Mouse (Mus musculus) T-cell, adult 66 days (primary cell): ENCODE measurements around the gene Zfp273. TPM values are rescaled to one million over a fixed set of nuclear protein-coding genes. Genes with fewer than 3 reads are reported as not detected.

Source experiments
- total RNA-seq, 2 experiments: library from RNA; stranded (reverse); gene quantifications; 3 replicates in 1 of 2; 4 replicates in 1 of 2; pipeline ENCODE4 v1.2.4; 2023

Gene Zfp273
- 1 to 10 TPM; 4.3 to 5.5 TPM for total RNA-seq

DNA sequence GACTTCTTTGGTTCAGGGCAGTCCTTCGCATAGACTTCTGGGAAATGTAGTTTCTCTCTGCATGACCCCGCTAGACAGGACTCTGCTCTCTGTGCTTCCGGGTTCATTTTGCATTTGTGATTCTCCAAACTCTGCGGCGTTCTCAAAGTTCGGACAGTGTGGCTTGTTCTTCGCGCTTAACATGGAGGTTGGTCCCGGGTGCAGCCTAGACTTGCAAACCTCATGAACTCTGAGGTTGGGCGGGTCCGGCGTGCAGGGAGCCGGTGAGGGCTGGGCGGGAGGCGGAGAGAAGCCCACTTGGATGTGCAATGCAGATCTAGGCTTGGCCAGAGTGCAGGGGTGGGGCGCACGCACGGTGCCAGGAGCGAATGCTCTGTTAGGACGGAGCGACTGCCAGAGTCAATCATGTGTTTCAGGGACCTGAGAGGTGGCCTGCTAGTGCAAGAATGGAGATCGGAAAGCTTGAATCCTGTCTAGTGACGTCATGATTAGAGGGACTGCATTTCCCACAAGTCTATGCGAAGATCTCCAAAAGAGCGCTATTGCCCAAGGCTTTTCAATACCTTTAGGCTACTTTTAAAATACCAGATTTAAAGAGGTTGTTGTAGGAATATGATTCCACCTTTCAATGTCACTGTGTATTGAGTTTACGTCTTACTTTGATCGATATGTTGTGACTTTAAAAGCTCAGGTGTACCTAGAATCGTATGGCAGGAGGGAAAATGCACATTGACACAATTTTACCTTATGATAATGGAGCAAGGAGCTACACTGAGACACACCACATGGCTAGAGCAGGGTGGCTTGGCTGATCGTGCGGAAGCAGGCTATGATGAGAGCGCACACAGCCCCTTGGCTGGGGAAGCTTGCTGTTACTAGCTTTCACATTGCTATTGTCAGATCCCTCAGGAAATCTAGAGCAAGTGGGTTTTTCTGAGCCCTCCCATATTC, at the start of gene Zfp273:
Gene Zfp273 (plus strand): TSS at position 31 of the 951 bp plus-strand sequence.

GRCm38 (mm10) chr13:67779265-67780221, 34.0 kb upstream of the Zfp273 start, which contains the start of gene Zfp493:
Gene Zfp493, plus strand, starts transcription at chr13:67779693.

GRCm38 (mm10) chr13:67830911-67831336, 17.4 kb downstream of the Zfp273 start, which contains the start of gene Gm10037:
Gene Gm10037, plus strand, starts transcription at chr13:67831106.

DNA sequence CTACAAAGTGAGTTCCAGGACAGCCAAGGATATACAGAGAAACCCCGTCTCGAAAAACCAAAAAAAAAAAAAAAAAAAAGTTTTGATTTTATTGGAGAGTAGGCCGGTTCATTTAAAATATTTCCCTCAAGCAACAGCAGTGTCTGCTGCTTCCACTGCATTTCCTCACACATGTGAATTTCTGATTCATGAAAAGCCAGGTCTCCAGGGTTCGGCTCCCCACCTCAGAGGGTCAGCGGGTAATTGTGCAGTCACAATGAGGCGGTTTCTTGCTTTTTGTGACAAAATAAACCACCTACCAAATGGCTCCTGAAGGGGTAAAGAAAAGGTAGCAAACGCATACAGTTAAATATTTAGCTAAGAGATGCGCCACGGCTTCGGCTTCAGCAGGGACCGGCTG, 49.5 kb downstream of the Zfp273 start, which contains the start of gene BC048507:
Gene BC048507 (plus strand): TSS at position 301 of the 400 bp plus-strand sequence.

Other genes with a start within 250 kb of the Zfp273 start
- gene Zfp729b, start 204.0 kb upstream of the Zfp273 start, total RNA-seq = 10 to 100 TPM; 15.6 to 15.8 TPM
- 1 to 10 TPM; 3.3 to 8.8 TPM for gene Gm49345, start 176.0 kb upstream of the Zfp273 start, total RNA-seq
- gene Zfp729a, start 175.9 kb upstream of the Zfp273 start, total RNA-seq = 10 to 100 TPM; 12.3 to 15.7 TPM
- 10 to 100 TPM; 14.2 to 16.6 TPM for gene Zfp738, start 126.7 kb upstream of the Zfp273 start, total RNA-seq
- gene Zfp65, start 84.6 kb upstream of the Zfp273 start, total RNA-seq = 10 to 100 TPM in 1 of 2 experiments, 1 to 10 TPM in 1; 9.3 to 17.4 TPM
- gene Zfp85, start 58.5 kb upstream of the Zfp273 start, total RNA-seq = 1 to 10 TPM; 4.9 to 5.0 TPM
- gene Zfp493, start 34.0 kb upstream of the Zfp273 start, total RNA-seq = 1 to 10 TPM; 1.0 to 2.1 TPM
- not detected for gene Gm10037, start 17.4 kb downstream of the Zfp273 start, total RNA-seq
- not detected for gene BC048507, start 49.6 kb downstream of the Zfp273 start, total RNA-seq